Mouse (Mus musculus): ENCODE results near the gene Abcf2.

Gene Abcf2

DNA sequence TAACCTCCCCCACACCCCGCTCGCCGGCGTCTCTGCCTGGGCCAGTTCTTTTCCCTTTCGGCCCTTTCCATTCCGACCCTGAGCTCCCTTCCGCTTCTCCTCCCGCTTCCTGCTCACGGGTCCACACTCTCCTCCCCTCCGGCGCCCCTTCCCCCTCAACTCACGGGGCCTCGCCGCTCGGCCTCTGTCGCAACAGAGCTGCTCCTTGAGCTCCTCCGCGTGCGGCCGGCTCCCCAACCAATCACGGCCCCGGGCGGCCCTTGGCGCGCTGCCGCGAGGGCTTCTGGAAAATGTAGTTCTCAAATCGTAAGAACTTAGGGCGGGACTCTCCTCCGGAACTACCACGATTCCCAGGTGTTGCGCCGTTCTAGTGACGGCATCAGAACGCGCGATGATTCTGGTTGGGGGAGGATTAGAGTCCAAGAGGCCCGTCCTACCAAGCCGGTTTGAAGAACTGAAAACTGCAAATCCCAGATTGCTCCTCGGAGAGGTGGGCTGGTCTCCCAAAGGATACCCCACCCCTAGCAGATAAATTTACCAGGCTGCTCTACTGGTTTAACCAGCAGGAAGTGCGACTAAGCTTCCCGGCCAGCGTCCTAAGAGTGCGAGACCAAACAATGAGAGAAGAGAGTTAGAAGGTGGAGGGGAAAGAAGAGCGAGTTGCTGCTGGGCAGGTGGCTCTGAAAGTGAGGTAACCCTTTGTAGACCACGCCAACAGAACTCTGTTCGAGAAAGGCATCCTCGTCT lies at the start of gene Abcf2:
Gene Abcf2 (minus strand): TSS at position 285 of the 747 bp plus-strand sequence.
- peak; percentile 100 for DNase-seq

DNA sequence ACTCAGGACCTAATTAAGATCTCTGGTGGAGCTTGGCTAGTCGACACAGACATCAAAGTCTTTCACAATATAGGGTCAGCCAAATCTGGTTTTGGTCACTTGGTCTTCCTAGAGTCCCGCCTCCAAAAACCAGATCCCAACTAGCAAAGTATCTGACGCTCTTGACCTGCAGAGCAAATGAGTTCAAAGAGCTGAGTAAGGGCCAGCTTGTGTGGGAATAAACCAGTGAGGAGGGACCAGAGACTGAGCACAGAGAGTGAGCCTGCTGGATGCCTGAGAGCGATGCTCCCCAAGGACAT lies 47.5 kb upstream of the Abcf2 start:
- no peak for DNase-seq

DNA sequence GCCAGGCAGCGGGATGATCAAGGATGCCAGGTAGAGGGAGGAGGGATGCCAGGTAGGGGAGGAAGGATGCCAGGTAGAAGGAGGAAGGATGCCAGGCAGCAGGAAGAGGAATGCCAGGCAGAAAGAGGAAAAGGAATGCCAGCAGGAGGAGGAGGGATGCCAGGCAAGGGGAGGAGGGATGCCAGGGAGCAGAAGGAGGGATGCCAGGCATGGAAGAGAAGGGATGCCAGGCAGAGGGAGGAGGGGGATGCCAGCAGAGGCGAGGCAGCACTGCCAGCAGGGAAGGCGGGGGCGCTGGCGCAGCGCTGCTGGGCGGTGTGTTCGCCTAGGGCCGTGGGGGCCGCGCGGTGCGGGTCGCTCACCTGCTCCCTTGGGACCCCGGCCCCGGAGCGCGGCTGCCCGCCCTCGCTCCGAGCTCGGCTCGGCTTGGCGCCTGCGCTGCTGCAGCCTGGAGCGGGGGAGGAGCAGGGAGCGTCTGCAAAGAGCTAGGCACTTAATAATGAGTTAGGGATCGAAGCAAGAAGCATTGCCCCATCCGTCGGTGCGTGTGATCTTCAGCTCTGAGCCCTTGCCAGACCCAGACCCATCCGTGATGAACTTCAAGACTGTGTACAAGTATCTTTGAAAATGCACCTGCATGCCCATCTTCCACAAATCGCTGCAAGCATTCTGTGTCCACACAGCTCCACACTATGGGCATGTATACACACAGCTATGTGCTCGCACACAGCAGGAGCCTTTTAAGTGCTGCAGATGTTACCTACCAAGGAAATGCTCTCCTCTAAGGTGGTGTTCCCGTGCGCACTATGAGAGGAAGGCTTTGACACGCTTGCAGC lies 46.9 kb upstream of the Abcf2 start, which contains the start of gene Smarcd3:
Gene Smarcd3 (minus strand): TSS at position 426 of the 836 bp plus-strand sequence.
- DNase-seq, result peak; percentile 85

DNA sequence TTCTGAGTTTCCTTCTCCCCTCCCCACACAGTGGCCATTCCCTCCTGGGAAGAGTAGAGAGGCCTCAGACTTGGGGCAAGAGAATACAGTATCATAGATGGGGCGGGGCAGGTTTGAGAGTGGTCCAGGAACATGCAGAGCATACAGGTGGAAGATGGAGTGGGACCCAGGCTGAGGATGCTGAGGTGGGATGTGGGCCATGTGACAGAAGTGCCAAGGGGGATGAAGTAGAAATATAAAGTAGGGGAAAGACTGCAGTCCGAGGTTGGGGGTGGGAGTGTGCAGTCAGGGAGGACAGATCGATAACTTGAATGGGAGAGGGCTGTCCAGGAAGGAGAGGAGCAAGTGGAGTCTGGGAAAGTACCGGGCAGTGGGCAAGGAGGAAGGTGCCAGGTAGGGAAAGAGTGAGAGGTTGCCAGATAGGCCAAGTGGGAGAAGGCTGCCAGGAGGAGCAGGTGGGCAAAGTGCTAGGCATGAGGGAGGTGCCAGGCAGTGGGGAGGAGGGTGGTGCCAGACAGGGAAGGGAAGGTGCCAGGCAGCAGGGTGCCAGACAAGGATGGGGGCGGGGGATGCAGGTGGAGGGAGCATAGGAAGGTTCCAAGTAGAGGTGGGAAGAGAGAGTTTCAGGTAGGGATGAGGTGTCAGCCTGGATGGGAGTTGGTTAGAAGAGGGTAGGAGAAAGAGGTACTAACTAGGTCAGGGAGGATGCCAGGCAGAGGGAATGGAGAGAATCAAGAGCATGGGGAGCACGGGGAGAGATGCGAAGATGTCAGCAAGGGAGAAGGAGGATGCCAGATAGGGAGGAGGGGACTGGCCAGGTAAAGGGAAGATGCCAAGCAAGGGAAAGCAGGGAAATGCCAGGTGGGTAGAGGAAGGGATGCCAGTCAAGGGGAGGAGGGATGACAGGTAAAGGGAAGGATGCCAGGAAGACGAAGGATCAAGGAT lies 46.0 kb upstream of the Abcf2 start:
- no peak for DNase-seq

DNA sequence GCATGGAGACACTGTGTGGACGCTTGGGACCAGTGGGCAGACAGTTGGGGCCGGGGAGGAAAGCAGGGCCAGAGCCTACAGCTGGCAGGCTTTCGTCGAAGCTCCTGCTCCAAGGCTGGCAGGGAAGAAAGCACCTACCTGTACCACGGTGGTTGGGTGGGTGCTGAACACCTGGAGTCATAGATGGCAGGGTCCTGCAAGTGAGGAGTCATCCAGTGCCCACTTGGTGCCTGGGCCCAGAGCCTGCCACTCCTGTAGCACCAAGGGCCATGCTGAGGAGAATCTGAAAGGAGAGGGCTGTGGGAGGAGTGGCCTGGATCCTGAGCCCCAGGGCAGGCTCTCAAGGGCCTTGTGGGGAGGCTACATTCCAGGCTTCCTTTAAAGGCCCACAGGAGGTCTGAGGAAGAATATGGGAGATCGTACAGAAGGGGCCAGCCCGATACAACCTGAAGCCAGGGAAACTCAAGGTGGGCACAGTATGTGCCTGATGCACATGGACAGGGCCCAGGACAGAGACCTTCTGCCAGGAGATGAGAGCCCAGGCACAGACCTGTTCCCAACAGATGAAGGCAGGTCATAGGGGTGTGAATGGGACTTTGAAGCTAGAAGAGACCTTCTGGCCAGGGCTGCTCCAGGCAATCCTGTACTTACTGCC lies 45.2 kb upstream of the Abcf2 start:
- no peak for DNase-seq

DNA sequence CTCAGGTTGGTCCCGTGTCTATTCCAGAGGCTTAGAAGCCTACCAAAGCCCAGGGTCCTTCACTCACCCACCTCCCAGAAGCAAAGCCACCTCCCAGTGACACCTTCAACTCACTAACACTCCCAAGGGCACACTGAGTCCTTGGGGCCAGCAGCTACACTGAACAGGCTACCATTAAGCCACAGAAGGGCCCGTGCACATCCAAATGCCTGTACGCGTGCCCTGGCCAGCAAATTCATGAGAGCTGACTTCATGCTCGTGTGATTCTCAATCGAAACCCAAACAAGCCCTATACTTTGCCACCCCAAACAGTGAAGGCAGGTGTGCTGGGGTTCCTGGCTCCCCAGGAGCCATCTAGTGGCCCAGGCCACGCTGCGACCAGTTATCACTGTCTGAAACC lies 43.4 kb upstream of the Abcf2 start:
- no peak for DNase-seq

DNA sequence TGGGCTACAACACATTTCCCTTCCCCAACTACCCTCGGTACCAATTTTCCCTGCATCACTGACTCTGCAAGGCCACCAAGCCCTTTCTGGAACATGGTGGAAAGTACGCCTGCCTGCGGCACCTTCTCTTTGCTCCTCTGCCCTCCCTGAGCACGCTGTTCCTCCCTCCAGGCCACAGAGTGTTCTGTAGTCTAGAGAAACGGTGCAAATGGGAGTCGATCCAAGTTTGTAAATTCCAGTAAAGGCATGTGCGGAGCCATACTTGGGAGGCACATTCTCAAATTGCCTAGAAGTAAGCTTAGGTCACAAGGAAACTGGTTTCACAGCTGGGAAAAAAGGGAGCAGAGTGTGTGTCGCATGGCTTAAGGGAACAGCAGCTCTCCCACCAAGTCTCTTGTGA lies 42.8 kb upstream of the Abcf2 start:
- no peak for DNase-seq

DNA sequence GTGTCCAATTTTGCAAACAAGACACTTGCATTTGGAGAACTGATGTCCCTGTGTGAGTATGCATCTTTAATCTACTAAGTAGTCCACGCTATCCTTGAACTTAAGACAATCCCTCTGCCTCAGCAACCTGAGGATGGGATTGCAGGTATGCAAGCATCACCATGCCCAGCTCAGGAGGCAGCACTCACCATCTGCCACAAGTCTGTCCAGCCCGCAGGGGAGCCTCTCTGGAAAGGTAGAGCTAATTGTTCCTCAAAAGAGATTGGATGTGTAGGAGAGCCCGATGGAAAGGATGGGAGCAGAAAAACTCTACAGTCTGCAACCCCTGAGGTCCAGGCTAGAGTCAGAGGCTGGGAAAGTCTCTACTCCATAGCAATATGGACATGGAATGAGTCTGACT lies 41.7 kb upstream of the Abcf2 start:
- no peak for DNase-seq

DNA sequence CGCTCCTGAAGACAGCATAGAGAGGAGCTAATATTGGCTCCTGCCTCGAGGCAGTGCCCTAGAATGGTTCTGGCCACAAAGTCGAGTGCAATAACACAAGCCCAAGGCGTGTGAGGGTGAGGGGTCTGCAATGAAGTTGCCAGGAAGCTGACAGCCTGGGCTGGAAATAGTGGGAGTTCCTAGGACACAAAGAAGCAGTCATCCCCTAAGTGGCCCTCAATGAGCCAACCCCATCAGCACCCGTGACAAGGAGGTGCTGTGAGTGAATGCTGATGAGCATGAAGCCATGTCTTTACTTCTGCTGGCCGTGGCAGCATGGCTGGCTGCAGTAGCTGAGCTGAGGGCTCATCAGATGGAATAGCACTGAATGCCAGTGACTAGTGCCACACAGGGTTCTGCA lies 37.8 kb upstream of the Abcf2 start:
- DNase-seq, result no peak

DNA sequence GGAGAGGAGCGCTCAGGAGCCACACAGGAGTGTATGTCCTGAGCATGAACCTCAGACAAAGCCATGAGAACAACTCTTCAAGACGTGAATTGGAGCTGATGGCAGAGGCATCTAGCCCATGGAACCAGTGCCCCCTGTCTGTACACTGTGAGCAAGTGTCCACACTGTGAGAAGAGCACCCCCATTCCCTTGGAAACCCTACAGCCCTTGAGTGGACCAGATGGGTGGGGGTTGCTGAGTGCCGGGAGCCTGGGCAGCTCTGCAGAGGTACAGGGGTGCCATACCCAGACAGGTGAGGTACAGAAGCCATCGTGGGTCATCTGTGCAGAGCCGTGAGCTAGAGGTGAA lies 35.0 kb upstream of the Abcf2 start:
- no peak for DNase-seq

DNA sequence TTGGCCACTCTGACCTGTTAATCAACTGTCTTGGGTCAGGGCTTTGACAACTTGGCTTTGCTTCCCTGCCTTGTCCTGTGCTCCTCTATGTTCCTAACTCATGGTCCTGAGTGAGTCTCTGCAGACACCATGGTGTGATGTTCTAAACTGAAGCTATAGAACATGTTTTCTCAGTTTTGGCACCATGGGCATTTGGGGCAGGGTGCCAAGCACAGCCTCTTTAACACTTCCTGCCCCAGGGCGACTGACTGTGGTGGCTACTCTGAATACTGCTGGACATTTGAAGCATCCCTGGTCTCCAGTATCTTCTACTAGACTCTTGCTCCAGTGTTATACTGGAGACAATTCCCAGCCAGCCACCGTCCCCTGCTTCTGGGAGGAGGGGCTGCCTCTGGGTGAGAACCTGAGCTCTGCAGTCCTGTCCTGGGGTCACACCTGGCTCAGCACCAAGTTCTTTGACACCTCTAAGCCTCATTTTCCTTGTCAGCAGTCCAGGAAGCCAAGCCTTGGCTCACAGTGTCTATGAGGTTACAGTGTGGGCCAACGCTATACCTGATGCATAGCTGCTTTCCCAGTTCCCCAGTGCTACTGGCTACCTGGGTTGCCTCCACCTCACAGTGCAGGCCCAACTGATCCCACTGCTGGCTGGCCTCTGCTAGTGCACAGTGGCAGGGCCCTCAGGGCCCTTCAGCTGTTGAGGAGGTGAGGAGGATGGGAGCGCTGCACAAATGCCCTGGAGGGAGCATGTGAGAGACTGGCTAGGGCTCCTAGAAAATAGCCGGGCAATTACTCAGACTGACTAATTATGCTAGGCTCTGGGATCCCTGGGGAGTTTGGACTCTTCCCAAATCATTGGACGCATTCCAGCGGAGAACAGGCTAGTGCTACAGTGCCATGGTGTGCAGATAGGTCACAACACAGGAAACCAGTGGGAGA lies 34.4 kb upstream of the Abcf2 start:
- DNase-seq, result no peak

DNA sequence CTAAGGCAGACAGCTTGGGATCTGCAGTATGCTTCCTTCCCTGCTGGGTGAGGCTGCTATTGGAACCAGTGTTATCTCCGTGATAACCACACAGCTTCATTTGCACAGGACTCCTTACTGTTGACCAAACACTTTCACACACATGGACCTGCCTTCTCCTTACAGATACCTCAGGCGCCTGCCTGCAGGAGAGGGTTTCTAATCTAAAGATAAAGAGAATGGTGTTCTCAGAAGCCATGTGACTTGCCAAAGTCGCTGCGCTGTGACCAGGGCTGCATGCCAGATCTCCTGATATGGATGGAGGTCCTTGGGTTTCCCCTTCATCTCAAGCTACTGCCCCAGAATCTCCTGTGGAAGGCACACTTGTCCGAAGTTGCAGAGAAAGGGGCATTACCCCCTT lies 32.1 kb upstream of the Abcf2 start:
- no peak for DNase-seq

DNA sequence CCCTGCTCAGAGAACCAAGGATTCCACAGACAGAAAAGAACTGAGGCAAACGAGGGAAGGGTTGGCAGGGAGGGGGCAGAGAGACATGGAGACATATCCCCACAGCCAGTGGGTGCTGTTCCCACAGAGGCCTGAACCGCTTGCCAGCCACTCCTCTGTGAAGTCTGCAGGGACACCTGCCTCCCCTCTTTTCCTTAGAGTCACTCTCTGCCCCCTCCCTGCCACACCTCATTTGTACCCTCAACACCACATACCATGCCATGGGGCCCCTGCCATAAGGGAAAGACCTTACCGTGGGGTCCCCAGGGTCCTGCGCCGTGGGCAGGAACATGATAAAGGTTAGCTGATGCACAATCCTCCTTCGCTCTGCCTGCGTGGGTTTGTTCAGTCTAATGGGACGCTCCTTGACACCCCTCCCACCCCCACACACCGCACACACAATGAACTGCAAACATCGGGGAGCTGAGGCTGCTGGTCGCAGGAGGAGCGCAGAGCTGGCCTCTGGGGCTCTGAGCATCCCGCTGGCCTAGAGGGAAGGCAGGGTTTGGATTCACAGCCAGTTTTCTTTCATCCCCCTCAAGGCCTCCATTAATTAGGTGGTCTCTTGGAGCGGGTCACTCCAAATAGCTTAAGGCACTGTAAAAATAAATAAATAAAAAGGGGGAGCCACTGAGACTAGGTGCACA lies 28.9 kb upstream of the Abcf2 start:
- no peak for DNase-seq

DNA sequence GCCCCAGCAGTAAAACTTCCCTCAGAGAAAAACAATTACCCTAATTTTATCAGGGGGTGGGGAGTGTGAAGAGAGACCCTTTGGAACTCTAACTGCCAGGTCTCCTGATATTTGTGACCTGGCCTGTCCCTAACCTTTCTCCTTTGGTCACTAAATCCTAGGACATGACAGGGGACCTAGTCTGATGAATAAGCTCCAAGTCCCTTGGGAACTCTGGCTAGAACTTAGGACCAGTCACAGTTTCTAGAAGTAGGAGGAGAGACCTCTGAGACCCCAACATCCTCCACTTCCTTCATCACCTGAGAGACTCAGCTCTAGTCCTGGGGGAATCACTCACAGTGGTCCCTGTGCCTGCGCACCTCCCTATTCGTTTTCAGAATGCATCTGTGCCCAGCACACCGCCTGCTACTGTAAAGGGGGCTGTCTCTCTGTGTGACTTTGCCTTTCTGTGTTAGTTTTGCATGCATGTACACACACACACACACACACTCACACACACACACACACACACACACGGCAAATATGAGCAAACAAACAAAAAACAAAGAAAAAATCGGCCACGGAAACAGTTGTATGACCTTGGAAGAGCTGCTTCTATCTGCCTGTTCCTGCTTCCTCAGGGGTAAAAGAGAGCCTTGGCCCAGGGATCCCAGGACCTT lies 28.2 kb upstream of the Abcf2 start:
- no peak for DNase-seq

DNA sequence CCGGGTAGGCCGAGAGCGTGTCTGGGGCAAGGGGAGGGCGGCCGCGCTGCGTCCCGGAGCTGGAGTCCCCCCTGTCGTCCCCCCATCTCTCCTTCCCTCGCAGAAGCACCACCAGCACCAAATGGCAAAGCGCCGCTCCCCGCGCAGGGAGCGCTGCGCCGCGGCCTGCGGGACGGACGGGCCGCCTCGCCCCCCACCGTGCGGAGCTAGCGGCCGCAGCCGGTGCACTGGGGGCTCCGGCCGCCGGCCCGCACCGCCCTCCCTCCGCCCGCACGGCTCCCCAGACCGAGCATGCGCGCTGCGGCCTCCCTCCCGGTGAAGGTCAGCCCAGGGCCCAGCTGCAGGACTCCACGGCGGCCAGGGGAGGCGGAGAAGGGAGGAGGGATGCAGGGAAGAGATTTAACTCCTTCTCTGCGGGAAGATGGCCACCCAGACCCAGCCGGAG lies 27.4 kb upstream of the Abcf2 start:
- peak; percentile 81 for DNase-seq

DNA sequence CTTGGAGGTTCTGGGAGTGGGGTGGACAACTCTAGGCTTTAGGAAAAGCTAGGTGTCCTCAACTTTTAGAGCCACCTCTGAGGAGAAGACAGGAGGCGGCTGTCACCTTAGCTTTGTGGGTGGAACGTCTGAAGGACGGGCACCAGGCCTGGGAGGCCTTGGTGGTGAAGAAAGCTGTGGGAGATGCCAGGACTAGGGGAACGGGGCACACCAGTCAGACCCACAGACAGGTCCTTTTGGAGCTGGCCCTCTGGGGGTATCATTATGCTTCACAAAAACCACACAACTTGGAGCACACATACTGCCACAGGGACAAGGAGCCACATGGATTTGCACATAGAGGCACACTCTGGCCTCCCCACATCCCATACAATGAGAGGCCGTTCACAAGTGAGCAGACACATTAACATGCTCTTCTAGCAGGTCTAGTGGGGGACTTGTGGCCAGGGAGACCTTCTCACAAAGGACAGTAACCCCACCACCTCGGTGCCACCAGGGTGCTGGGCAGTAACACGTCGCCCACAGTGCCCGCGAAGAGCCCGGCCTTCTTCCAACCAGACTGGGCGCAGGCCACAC lies 26.9 kb upstream of the Abcf2 start:
- DNase-seq, result no peak

DNA sequence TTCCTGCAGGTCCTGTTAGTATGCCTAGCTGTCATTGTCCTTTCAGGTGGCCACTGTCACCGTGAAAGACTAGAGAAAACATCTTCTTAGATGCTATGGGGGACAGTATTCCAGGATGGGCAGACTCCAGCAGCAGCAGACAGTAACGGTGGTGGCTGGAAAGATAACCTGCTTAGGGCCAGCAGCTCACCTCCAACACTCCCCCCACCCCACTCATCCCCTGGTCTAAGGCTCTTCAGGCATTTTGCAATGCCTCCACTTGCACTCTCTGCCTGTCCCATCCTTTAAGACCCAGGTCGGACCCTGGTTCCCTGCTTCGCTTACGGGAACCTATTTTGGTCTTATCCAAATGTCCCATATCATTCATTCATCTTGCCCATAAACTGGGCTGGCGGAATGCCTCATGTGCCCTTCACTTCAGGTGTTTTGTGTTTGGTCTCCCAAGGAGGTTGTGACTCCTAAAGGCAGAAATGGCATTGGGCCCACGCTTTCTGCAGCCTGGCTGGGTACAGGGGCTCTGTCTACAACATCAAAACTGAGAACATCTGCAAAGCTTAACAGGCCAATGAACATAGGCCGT lies 26.3 kb upstream of the Abcf2 start:
- DNase-seq, result no peak

DNA sequence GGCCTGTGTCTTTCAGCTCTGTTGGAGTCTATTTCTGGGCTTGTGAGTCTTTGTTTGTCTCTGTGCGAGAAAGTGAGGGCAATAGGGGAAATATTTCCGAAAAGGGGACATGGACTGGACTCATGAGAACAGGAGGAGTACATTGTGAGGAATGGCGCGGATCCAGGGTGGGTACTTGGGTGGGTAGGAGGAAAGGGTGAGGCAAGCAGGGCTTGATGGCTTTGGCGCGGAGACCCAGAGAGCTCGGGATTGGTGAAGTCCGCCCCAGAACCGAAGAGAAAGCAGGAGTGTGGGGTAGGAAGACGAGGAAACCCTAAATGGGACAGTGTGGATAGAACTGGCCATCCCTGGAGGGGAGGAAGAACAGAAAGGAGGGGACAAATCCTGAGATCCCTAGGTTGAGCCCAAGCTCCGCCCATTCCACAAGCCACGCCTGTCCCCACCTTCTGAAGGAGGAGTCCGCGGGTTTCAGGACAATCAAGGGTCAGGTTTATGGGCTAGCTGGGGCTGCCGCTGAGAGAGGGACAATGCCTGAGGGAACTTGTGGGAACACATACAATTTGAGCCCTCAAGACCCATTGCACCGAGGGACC lies 25.6 kb upstream of the Abcf2 start:
- DNase-seq, result no peak
